9 mouse cellular contexts compared by ENCODE assay signal in the genomic region with DNA sequence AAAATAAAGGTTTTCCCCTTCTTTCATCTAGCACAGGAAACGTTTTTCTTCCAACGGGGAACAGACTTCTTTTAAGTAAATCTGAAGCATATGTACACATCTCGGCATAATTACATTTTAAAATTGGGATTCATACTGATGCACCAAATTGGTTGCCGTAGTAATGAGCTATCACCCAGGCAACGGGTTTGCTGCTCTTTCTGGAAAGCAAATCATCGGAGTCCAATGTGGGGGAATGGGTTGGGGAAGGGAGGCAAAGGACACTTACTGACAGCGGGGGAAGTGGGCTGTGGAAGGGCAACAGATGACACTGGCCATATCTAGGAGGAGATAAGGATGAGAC.
DNase-seq lines count a peak whose midpoint lies in the region; ATAC-seq lines count a peak whose summit lies in the region.
"Had no signal": no experiment of that assay in that cellular context is flagged by ENCODE, and none has a peak within 500 bp of the region (broad histone marks: within the 10 kb centered on the region; RNA-seq: fewer than 3 reads in every experiment).

No protein-coding gene starts in this region.

- H3K9me3 ChIP-seq in midbrain, embryonic 13.5 days: no peaks in the 10 kb centered on the region
- H3K9me3 ChIP-seq: lung, embryonic 15.5 days had no signal

- no peaks in the 10 kb centered on the region for H3K36me3 ChIP-seq in midbrain, embryonic 13.5 days
- H3K36me3 ChIP-seq: lung, embryonic 15.5 days had no signal

- peak overlapping the region; percentile 95 for H3K27ac ChIP-seq in midbrain, embryonic 13.5 days
- H3K27ac ChIP-seq: lung, embryonic 15.5 days had no signal

- DNase-seq in frontal cortex, postnatal 14 days (ENCODE audit: low spot score in 2 of 2): no peak
- DNase-seq in layer of hippocampus, adult 18-20 months (ENCODE audit: low spot score in 2 of 2): peak; percentile 78 to 89
- no peak for DNase-seq in lung, postnatal 4 days
- DNase-seq in kidney, adult 8-10 months: no peak
- DNase-seq in adrenal gland, postnatal 10 days: no peak
- DNase-seq in adrenal gland, postnatal 4 days (ENCODE audit: low spot score in 2 of 2): no peak

- WGBS in midbrain, embryonic 13.5 days: 1% methylated on average over 7 of the region's 7 CpGs

- peaks cover 13% of the 10 kb centered on the region; the same call in 1 of the 2 replicates for H3K27me3 ChIP-seq in midbrain, embryonic 13.5 days
- H3K27me3 ChIP-seq: lung, embryonic 15.5 days had no signal

- no peak overlapping the region for H3K9ac ChIP-seq in midbrain, embryonic 13.5 days (replicated peaks)
- H3K9ac ChIP-seq: lung, embryonic 15.5 days had no signal

- peak; percentile 77; the same call in 1 of the 2 replicates for ATAC-seq in frontal cortex, adult (ENCODE audit: low TSS enrichment)
- peak; percentile 94 for ATAC-seq in midbrain, embryonic 13.5 days

- H3K4me1 ChIP-seq in midbrain, embryonic 13.5 days (replicated peaks): peaks cover 22% of the 10 kb centered on the region
- H3K4me1 ChIP-seq: lung, embryonic 15.5 days had no signal

- peak overlapping the region; percentile 41 for H3K4me2 ChIP-seq in midbrain, embryonic 13.5 days (replicated peaks)
- H3K4me2 ChIP-seq: lung, embryonic 15.5 days had no signal

- peak overlapping the region; percentile 12 for H3K4me3 ChIP-seq in midbrain, embryonic 13.5 days (replicated peaks)
- H3K4me3 ChIP-seq: lung, embryonic 15.5 days had no signal

Comparison
In these comparisons a context has a peak if more than half of its experiments do, and no peak if none do; other contexts are left out.
1. DNase-seq: peak in layer of hippocampus, adult 18-20 months (2 of 2); none in frontal cortex, postnatal 14 days (0 of 2), lung, postnatal 4 days (0 of 2), kidney, adult 8-10 months (0 of 2), adrenal gland, postnatal 10 days (single experiment) and adrenal gland, postnatal 4 days (0 of 2).